Mouse (Mus musculus): ENCODE measurements around the gene Ecd. TPM values are rescaled to one million over a fixed set of nuclear protein-coding genes. Genes with fewer than 3 reads are reported as not detected.
A peak's percentile ranks its signal among the peaks of the same experiment; 100 is the strongest.
"Not testable (repeated sequence)": the region's sequence is repeated elsewhere in the genome, so short reads cannot be mapped to it uniquely, and the experiment has no call there.

Gene Ecd
- polyA plus RNA-seq, 1 experiment = 25.6 TPM

DNA sequence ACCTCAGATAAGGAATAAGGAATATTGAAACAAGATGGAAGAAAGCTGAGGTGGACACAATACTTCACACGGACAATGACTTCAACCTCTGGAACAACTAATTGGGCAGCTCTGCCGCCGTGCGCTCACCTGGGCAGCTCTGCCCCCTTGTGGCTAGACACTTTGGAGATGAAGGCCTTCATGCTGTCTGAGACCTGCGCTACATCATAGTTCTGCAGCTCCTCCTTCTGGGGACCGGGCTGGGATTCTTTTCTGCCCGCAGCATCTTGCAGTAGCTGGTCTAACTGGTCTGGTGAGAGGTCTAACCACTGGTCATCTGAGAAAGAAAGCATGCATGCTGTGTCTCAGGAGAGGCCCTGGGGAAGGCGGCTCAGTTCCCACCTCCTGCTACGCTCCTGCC, 19.4 kb downstream of the Ecd start:
- DNase-seq (ENCODE audit: low spot score) = peak; percentile 51

DNA sequence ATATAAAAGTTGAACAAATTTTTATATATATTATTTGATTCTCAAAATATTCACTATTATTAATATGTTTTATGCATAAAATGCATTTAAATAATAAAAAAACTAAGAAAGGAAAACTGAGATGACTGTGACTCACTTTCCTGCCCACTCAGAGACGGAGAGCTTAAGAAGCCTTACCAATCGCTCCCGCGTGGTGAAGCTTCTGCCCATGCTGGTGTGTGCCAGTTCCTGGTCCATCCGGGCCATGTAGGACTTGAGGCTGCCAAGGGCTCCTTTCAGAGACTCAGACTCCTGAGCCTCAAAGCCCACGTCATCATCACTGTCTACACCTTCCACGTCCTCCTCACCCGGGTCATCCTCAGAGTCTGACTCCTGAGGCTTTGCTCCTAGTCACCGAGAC, 23.7 kb downstream of the Ecd start:
- DNase-seq (ENCODE audit: low spot score) = no peak

DNA sequence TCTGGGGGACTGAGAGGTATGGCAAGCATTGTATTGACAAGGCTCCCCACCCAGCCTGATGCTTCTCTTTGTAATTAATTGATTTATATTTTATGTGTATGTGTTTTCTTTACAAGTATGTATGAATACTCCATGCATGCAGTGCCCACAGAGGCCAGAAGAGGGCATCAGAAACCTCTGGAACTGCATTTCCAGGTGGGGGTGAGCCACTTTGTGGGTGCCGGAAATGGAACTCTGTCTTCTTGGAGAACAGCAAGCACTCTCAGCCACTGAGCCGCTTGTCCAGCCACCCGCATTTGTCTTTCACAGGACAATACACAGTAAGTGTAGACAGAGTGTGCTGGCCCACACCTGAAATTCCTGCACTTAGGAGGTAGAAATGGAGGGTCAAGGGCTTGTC, 28.5 kb downstream of the Ecd start:
- peak; percentile 27 for DNase-seq (ENCODE audit: low spot score)

DNA sequence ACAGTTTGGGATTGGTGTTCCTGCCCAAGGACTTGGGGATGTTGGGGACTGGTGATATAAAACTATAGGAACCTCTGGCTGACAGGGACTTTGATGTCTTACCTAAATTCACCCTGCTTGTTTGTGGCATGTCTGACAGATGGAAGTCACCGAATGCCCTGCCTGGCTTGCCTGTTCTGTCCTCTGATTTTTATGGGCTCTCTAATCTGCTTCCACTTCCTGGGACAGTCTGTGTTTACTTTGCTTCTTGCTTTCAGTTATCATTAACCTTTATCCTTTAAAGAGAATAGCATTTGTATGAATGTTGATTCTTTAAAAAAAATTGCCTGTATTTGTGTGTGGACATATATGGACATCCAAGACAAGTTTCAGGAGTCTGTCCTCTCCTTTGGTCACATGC, 32.8 kb downstream of the Ecd start:
- DNase-seq (ENCODE audit: low spot score) = no peak

GRCm38 (mm10) chr14:20305085-20305484, 42.8 kb downstream of the Ecd start:
- not testable (repeated sequence) for DNase-seq (ENCODE audit: low spot score)

GRCm38 (mm10) chr14:20298131-20298530, 49.8 kb downstream of the Ecd start:
- DNase-seq (ENCODE audit: low spot score) = no peak

GRCm38 (mm10) chr14:20297616-20298015, 50.3 kb downstream of the Ecd start:
- no peak for DNase-seq (ENCODE audit: low spot score)

DNA sequence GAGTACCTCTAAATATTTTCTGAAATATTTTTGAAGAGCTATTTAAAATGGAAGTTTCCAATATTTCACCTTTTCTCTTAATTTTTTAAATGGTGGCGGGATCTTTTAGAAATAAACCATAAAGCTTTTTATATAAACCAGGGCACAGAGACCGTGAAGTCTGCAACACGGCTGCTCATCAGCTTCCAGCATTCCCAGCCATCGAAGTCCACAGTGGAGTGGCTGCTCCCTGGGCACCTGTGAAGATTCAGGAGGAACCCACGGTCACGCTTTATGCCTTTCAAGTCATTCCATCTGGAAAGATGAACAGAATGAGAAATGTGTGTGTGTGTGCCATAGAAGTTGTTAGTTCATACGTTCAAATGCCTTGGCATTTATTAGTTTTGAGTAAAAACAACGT, 53.0 kb downstream of the Ecd start:
- DNase-seq (ENCODE audit: low spot score) = no peak

GRCm38 (mm10) chr14:20294117-20294892, 53.6 kb downstream of the Ecd start, which contains the start of gene Nudt13:
Gene Nudt13, plus strand, starts transcription at chr14:20294697.
- peak; percentile 28 for DNase-seq (ENCODE audit: low spot score)

DNA sequence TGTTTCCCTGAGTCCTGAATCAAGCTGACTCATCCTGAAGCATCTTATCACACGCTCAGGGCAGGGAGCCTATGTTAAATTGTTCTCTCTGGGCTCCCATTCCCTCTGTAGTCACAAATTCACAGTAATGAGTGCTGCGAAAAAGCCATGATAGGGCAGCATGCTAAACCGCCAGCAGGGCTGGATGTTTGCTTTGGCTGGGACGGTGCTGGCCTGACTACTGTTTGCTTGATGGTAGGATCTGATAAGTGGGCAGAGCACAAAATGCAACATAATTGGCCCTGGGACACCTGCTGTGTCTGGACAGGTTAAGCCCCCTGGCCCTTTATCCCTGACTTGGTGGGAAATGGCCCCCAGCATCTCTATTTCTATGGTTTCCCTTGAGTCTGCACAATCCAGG, 56.5 kb downstream of the Ecd start:
- no peak for DNase-seq (ENCODE audit: low spot score)

Other genes with a start within 250 kb of the Ecd start
- 6.9 and 7.9 TPM in 2 replicates for gene Saysd1, start 209.6 kb downstream of the Ecd start, polyA plus RNA-seq (2012; rRNA removed)
- gene Kcnk5, start 166.3 kb downstream of the Ecd start, polyA plus RNA-seq (2012; rRNA removed) = 3.9 and 4.6 TPM in 2 replicates
- 0.14 TPM in 1 of 2 replicates, not detected in the other for gene Kcnk16, start 78.9 kb downstream of the Ecd start, polyA plus RNA-seq (2012; rRNA removed)
- 39.0 and 48.2 TPM in 2 replicates for gene Nudt13, start 53.4 kb downstream of the Ecd start, polyA plus RNA-seq (2012; rRNA removed)
- gene Fam149b, start within 50 bp of the Ecd start, polyA plus RNA-seq (2012; rRNA removed) = 41.3 and 43.4 TPM in 2 replicates
- gene Dnajc9, start 40.8 kb upstream of the Ecd start, polyA plus RNA-seq (2012; rRNA removed) = 21.8 and 24.8 TPM in 2 replicates
- gene Mrps16, start 45.5 kb upstream of the Ecd start, polyA plus RNA-seq (2012; rRNA removed) = 41.1 and 46.9 TPM in 2 replicates
- 0.21 and 0.40 TPM in 2 replicates for gene Cfap70, start 104.1 kb upstream of the Ecd start, polyA plus RNA-seq (2012; rRNA removed)
- 136 and 140 TPM in 2 replicates for gene Anxa7, start 132.0 kb upstream of the Ecd start, polyA plus RNA-seq (2012; rRNA removed)
- 0.87 and 1.3 TPM in 2 replicates for gene Mss51, start 148.8 kb upstream of the Ecd start, polyA plus RNA-seq (2012; rRNA removed)
- 53.9 and 62.1 TPM in 2 replicates for gene Ppp3cb, start 198.5 kb upstream of the Ecd start, polyA plus RNA-seq (2012; rRNA removed)

All from urinary bladder, adult 2 months (tissue).